Mouse (Mus musculus): ENCODE measurements at regions not wholly inside any gene's neighbourhood (a gene's known extent, or its start where the extent isn't known, plus 50 kb on each side); places are given as distances from the start of the nearest gene placed in this dataset.

GRCm38 (mm10) chr4:10201835-10202234 is 672.5 kb upstream of the 2610301B20Rik start:
- H3K4me2 ChIP-seq (ENCODE audit: low read depth, low read length): no peak overlapping the region
- H3K4me1 ChIP-seq (ENCODE audit: control insufficient read depth, insufficient read depth, low read length): no peaks in the 10 kb centered on the region
- H3K27me3 ChIP-seq (ENCODE audit: control insufficient read depth, insufficient read depth, low read length): no peaks in the 10 kb centered on the region
- H3K4me3 ChIP-seq (ENCODE audit: low read depth, low read length): no peak overlapping the region
- H3K9ac ChIP-seq (replicated peaks; ENCODE audit: low read depth, low read length): no peak overlapping the region
- H3K9me3 ChIP-seq (ENCODE audit: control insufficient read depth, low read length): no peaks in the 10 kb centered on the region
- H3K27ac ChIP-seq (ENCODE audit: low read depth, low read length): no peak overlapping the region
- 64% methylated on average over 3 of the region's 3 CpGs for WGBS
- H3K36me3 ChIP-seq (ENCODE audit: control insufficient read depth, insufficient read depth, low read length): no peaks in the 10 kb centered on the region
- no peak for ATAC-seq (ENCODE audit: low read depth)

DNA sequence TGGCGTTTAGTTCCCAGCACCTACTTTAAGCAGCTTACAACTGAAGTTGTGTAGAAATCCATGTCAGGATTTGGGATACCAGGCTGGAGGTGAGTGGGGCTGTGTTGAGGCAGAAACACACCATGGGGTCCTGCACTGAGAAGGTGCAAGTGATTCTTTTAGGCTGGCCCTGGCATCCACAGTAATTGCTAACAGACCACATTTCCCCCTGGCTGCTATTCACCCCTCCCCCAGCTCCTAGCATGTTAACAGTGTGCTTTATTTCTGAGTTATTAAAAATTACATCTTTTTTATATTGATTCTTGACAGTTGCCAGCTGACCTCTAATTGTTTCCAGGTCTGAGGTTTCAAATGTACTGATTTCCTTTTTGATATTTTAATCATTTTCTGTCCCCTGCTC is 670.1 kb upstream of the 2610301B20Rik start:
- no peaks in the 10 kb centered on the region for H3K4me1 ChIP-seq (ENCODE audit: control insufficient read depth, insufficient read depth, low read length)
- H3K36me3 ChIP-seq (ENCODE audit: control insufficient read depth, insufficient read depth, low read length): no peaks in the 10 kb centered on the region
- no peak overlapping the region for H3K4me3 ChIP-seq (ENCODE audit: low read depth, low read length)
- H3K4me2 ChIP-seq (ENCODE audit: low read depth, low read length): no peak overlapping the region
- ATAC-seq (ENCODE audit: low read depth): no peak
- WGBS: 93% methylated on average over 1 of the region's 1 CpGs
- no peak overlapping the region for H3K27ac ChIP-seq (ENCODE audit: low read depth, low read length)
- H3K27me3 ChIP-seq (ENCODE audit: control insufficient read depth, insufficient read depth, low read length): no peaks in the 10 kb centered on the region
- H3K9ac ChIP-seq (replicated peaks; ENCODE audit: low read depth, low read length): no peak overlapping the region
- H3K9me3 ChIP-seq (ENCODE audit: control insufficient read depth, low read length): no peaks in the 10 kb centered on the region

GRCm38 (mm10) chr4:10209324-10209923 is 664.9 kb upstream of the 2610301B20Rik start:
- Histone ChIP-seq H3K36me3 (ENCODE audit: control insufficient read depth, insufficient read depth, low read length) (no peaks in the 10 kb centered on the region), H3K4me2 (ENCODE audit: low read depth, low read length) (no peak overlapping the region), H3K9me3 (ENCODE audit: control insufficient read depth, low read length) (no peaks in the 10 kb centered on the region), H3K27me3 (ENCODE audit: control insufficient read depth, insufficient read depth, low read length) (no peaks in the 10 kb centered on the region), H3K9ac (replicated peaks; ENCODE audit: low read depth, low read length) (no peak overlapping the region), H3K4me1 (ENCODE audit: control insufficient read depth, insufficient read depth, low read length) (no peaks in the 10 kb centered on the region), H3K4me3 (ENCODE audit: low read depth, low read length) (no peak overlapping the region), H3K27ac (ENCODE audit: low read depth, low read length) (no peak overlapping the region)
- 68% methylated on average over 4 of the region's 4 CpGs for WGBS
- no peak for ATAC-seq (ENCODE audit: low read depth)

DNA sequence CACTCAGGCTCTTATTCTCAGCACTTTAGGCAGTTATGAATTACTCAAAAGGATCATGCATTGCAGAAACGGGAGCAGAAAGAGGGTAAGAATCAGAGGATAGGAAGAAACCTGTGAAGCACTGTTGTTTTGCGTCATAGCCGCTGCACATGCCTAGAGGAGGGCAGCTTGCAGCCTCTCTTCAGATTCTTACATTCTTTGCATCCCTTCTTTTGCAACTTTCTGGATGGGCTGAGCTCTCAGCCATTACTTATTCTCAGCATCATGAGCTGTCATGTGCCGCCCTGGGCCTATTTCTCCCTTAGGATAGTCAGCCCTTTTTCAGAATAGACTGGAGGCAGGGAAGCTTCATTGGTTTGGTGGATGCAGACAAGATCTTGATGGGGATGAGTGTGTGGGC is 663.0 kb upstream of the 2610301B20Rik start:
- Histone ChIP-seq H3K36me3 (ENCODE audit: control insufficient read depth, insufficient read depth, low read length) (no peaks in the 10 kb centered on the region), H3K27ac (ENCODE audit: low read depth, low read length) (no peak overlapping the region), H3K4me2 (ENCODE audit: low read depth, low read length) (no peak overlapping the region), H3K4me1 (ENCODE audit: control insufficient read depth, insufficient read depth, low read length) (no peaks in the 10 kb centered on the region), H3K9me3 (ENCODE audit: control insufficient read depth, low read length) (no peaks in the 10 kb centered on the region), H3K27me3 (ENCODE audit: control insufficient read depth, insufficient read depth, low read length) (no peaks in the 10 kb centered on the region), H3K4me3 (ENCODE audit: low read depth, low read length) (no peak overlapping the region), H3K9ac (replicated peaks; ENCODE audit: low read depth, low read length) (no peak overlapping the region)
- 94% methylated on average over 4 of the region's 4 CpGs for WGBS
- ATAC-seq (ENCODE audit: low read depth): no peak

DNA sequence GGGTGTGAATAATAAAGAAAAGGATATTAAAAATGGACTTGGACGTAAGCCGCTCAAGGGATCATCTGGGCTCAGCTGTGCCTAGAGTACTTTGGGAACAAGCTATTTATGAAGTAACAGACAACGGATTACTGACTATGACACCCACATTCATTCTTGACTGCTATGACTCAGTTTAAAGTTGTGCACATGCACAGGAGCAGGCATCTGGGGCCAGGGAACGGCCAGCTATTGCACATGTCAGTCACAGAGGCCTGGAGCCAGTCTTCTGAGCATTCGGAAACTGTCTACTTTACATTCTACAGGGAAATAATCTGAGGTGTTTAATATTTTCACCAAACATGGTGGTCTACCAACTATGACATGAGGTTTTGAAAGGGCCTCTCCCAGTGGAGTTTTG is 639.0 kb upstream of the 2610301B20Rik start:
- Histone ChIP-seq H3K36me3 (ENCODE audit: control insufficient read depth, insufficient read depth, low read length) (no peaks in the 10 kb centered on the region), H3K27ac (ENCODE audit: low read depth, low read length) (no peak overlapping the region), H3K9ac (replicated peaks; ENCODE audit: low read depth, low read length) (no peak overlapping the region), H3K27me3 (ENCODE audit: control insufficient read depth, insufficient read depth, low read length) (no peaks in the 10 kb centered on the region), H3K4me2 (ENCODE audit: low read depth, low read length) (no peak overlapping the region), H3K4me1 (ENCODE audit: control insufficient read depth, insufficient read depth, low read length) (no peaks in the 10 kb centered on the region), H3K4me3 (ENCODE audit: low read depth, low read length) (no peak overlapping the region), H3K9me3 (ENCODE audit: control insufficient read depth, low read length) (no peaks in the 10 kb centered on the region)
- WGBS: 94% methylated on average over 5 of the region's 5 CpGs
- no peak for ATAC-seq (ENCODE audit: low read depth)

DNA sequence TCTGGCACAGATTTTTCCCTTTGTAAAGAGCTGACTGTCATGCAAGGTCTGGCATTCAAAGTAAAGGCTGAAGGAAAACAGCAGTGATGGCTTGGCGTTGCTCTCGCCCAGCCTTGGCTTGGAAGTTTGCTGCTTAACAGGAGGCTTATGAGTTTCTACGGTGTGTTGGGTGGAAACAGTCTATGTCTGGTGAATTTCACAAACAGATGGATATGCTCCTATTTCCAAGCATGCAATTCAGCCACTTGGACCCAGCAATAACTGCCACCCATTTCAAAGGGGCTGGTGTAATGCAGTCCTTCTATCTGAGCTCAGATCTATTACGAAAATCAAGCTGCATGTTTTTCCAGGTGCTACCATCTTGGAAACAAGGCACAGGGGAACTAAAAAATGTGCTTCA is 632.2 kb upstream of the 2610301B20Rik start:
- H3K27me3 ChIP-seq (ENCODE audit: control insufficient read depth, insufficient read depth, low read length): no peaks in the 10 kb centered on the region
- no peaks in the 10 kb centered on the region for H3K36me3 ChIP-seq (ENCODE audit: control insufficient read depth, insufficient read depth, low read length)
- no peak overlapping the region for H3K4me3 ChIP-seq (ENCODE audit: low read depth, low read length)
- H3K27ac ChIP-seq (ENCODE audit: low read depth, low read length): no peak overlapping the region
- 84% methylated on average over 4 of the region's 4 CpGs for WGBS
- no peaks in the 10 kb centered on the region for H3K4me1 ChIP-seq (ENCODE audit: control insufficient read depth, insufficient read depth, low read length)
- no peak overlapping the region for H3K9ac ChIP-seq (replicated peaks; ENCODE audit: low read depth, low read length)
- no peak overlapping the region for H3K4me2 ChIP-seq (ENCODE audit: low read depth, low read length)
- ATAC-seq (ENCODE audit: low read depth): no peak
- no peaks in the 10 kb centered on the region for H3K9me3 ChIP-seq (ENCODE audit: control insufficient read depth, low read length)

GRCm38 (mm10) chr4:10242909-10243308 is 631.4 kb upstream of the 2610301B20Rik start:
- no peak for ATAC-seq (ENCODE audit: low read depth)
- H3K9me3 ChIP-seq (ENCODE audit: control insufficient read depth, low read length): no peaks in the 10 kb centered on the region
- H3K36me3 ChIP-seq (ENCODE audit: control insufficient read depth, insufficient read depth, low read length): no peaks in the 10 kb centered on the region
- H3K4me2 ChIP-seq (ENCODE audit: low read depth, low read length): no peak overlapping the region
- no peak overlapping the region for H3K27ac ChIP-seq (ENCODE audit: low read depth, low read length)
- H3K9ac ChIP-seq (replicated peaks; ENCODE audit: low read depth, low read length): no peak overlapping the region
- H3K4me3 ChIP-seq (ENCODE audit: low read depth, low read length): no peak overlapping the region
- WGBS: 80% methylated on average over 2 of the region's 2 CpGs
- H3K4me1 ChIP-seq (ENCODE audit: control insufficient read depth, insufficient read depth, low read length): no peaks in the 10 kb centered on the region
- H3K27me3 ChIP-seq (ENCODE audit: control insufficient read depth, insufficient read depth, low read length): no peaks in the 10 kb centered on the region

GRCm38 (mm10) chr4:10254029-10254690 is 620.1 kb upstream of the 2610301B20Rik start:
- Histone ChIP-seq H3K4me1 (ENCODE audit: control insufficient read depth, insufficient read depth, low read length) (no peaks in the 10 kb centered on the region), H3K9ac (replicated peaks; ENCODE audit: low read depth, low read length) (no peak overlapping the region), H3K9me3 (ENCODE audit: control insufficient read depth, low read length) (no peaks in the 10 kb centered on the region), H3K36me3 (ENCODE audit: control insufficient read depth, insufficient read depth, low read length) (no peaks in the 10 kb centered on the region), H3K27ac (ENCODE audit: low read depth, low read length) (no peak overlapping the region), H3K27me3 (ENCODE audit: control insufficient read depth, insufficient read depth, low read length) (no peaks in the 10 kb centered on the region), H3K4me2 (ENCODE audit: low read depth, low read length) (no peak overlapping the region), H3K4me3 (ENCODE audit: low read depth, low read length) (no peak overlapping the region)
- 78% methylated on average over 6 of the region's 6 CpGs for WGBS
- no peak for ATAC-seq (ENCODE audit: low read depth)

DNA sequence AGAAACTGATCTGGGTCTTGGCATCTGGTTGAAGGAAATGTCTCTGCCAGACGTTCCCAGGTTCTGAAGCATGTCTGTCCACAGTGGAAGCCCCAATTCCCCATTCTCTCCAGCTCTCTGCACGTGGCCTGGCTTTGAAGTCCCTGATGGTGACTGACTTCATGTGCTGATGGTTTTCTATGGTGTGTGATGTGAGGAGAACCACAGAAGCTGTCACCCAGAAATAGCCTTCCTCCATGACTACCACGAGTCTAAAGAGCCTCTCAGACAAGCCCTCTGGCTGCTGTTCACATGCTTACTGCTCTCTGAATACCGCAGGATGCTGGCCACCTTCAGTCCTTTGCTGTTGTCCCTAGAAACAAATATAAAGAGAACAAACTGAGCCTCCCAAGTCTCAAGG is 616.8 kb upstream of the 2610301B20Rik start:
- ATAC-seq (ENCODE audit: low read depth): no peak
- H3K9me3 ChIP-seq (ENCODE audit: control insufficient read depth, low read length): no peaks in the 10 kb centered on the region
- 75% methylated on average over 4 of the region's 4 CpGs for WGBS
- H3K4me2 ChIP-seq (ENCODE audit: low read depth, low read length): no peak overlapping the region
- H3K4me1 ChIP-seq (ENCODE audit: control insufficient read depth, insufficient read depth, low read length): no peaks in the 10 kb centered on the region
- H3K4me3 ChIP-seq (ENCODE audit: low read depth, low read length): no peak overlapping the region
- H3K9ac ChIP-seq (replicated peaks; ENCODE audit: low read depth, low read length): no peak overlapping the region
- H3K27ac ChIP-seq (ENCODE audit: low read depth, low read length): no peak overlapping the region
- H3K36me3 ChIP-seq (ENCODE audit: control insufficient read depth, insufficient read depth, low read length): no peaks in the 10 kb centered on the region
- no peaks in the 10 kb centered on the region for H3K27me3 ChIP-seq (ENCODE audit: control insufficient read depth, insufficient read depth, low read length)
